Mouse (Mus musculus): ENCODE measurements at regions not wholly inside any gene's neighbourhood (a gene's known extent, or its start where the extent isn't known, plus 50 kb on each side); places are given as distances from the start of the nearest gene placed in this dataset.
A peak's percentile ranks its signal among the peaks of the same experiment; 100 is the strongest.

DNA sequence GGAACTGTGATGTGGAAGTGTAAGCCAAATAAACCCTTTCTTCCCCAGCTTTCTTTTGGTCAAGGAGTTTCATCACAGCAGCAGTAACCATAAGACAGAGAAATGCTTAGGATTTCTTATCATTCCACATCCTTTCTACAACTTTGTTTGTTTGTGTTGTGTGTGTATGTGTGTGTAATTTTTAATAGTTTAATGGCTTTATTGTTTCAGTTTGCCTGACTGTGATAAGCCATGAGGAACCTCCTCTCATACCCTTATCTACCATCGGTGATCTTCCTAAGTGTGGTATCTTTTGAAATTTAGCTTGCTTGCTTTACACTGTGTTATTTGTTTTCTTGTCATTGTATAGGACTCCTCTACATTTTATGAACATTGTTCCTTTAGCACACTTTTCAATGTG is 970.6 kb upstream of the Lrrc6 start:
- no peak for DNase-seq (ENCODE audit: low read depth, low spot score)

DNA sequence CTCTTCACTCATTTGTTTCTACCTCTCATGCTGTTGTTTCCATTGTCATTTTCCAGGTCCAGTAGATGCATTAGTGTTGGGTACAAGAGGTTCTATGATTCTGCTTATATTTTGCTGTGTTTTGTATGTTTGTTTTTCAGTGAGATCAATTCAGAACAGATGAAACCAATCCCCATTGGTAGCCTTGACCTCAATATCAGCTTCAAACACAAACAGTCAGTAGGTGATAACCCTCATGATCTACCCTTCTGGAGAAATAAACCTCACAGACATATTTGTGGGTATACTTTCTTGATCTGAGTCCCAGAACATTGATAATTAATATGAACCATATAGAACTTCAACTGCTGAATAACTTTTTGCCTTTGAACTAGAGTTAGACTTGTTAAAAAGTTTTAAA is 969.3 kb upstream of the Lrrc6 start:
- no peak for DNase-seq (ENCODE audit: low read depth, low spot score)

DNA sequence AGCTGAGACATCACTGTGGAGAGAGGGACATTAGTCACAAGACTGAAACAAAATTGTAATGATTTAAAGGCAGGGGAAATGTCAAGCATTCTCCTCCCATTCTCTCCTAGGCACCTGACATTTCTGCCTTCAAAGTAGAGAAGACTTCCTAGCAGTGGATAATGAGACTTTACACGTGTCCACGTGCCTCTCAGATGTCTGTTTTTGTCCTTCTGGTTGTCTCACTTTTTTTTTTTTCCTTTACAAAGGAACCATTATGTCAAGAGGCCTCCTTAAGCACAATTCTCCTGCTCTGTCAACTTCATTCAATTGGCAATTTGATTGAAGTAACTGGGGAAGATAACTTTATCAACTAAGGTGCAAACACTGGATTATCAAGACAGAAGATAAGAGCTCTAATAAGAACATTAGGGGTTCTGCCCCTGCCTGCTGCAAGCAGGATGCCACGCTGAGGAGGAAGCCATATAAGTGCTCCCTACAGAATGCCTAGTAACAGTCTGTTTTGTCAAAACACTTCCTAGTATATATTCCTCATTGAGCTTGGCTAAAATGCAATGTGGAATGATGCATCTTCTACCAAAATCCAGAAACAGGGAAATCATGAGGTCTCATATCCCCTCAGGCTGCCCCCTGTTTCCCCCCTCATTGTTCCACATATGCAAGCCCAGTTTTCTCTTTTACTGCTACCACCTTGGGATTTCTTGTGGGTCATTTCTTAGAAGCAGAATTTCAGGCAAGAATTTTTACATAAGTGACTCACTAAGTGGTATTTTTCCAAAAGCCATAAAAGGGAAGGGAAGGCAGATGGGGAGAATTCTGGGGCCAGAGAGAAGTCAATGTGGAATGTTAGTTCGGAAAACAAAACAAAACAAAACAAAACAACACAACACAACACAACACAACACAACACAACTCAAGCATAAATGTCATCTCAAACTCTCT is 967.0 kb upstream of the Lrrc6 start:
- no peak for DNase-seq (ENCODE audit: low read depth, low spot score)

DNA sequence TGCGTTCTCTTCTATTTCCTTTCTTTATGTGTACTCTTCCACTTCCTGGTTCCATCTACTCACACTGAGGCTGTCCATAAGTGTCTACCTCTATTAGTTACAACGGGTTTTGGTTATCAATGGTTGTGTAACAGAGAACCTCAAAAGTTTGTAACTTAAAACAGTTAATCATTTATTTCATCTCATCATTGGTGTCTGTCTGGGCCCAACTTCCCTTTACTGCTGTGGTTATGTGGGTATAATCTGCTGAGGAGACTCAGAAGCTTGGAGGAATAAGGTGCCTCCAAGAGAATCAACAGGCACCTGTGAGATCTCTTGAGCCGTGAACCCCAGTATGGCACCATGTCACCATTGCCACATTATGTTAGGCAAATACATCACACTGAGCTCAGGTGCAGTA is 962.2 kb upstream of the Lrrc6 start:
- no peak for DNase-seq (ENCODE audit: low read depth, low spot score)

DNA sequence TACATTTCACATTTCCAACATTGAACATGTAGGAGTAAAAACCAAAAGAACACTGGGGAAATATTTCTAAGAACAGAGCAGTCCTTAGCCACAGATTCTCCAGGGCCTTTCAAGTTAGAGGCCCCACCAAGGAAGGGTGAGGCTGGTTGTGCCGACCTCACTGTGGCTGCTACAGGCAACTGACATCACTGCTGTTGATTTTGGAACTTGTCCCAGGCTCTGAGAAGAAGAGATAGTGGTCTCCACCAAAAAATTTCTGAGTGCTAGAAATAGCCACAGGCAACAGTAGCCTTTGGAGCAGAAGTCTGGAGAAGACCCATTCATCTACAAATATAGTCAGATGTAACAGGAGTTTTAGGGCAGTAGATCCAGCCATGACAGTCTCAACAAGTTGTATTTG is 959.7 kb upstream of the Lrrc6 start:
- no peak for DNase-seq (ENCODE audit: low read depth, low spot score)

DNA sequence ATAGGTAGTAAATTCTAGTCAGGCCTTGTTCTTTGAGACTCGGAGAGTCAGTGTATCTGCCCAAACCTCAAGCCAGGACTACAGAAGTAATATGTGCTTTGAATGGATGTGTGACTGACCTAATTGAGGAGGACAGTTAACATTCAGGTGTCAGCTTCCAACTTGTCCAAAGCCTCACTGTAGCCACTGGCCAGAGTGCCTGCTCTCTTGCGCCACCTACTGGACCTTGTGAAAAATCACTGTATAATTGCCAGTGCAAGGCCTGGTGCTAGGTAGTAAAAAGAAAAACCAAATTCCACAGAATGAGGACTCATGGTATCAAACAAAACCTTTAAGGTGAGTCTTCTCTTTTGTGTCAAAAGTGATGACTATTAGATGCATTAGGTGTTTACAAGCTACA is 933.6 kb upstream of the Lrrc6 start:
- peak; percentile 71 for DNase-seq (ENCODE audit: low read depth, low spot score)

DNA sequence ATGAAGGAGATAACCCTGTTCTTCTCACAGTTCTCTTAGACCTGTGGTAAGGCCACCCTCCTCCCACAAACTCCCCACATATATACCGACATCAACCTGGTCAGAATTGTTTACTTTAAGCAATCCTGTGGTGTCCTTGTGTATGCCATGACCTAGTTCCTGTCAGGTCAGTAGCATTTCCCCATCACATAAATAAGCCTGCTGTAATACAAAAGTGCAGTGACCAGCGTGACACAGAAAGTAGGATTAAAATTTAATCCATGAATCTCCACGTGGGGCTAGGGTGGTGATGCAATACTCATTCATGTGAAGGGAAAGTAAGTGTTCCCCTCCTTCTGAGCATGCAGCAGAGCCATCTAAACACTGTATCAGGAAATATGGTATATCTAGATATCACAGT is 923.2 kb upstream of the Lrrc6 start:
- peak; percentile 58 for DNase-seq (ENCODE audit: low read depth, low spot score)

DNA sequence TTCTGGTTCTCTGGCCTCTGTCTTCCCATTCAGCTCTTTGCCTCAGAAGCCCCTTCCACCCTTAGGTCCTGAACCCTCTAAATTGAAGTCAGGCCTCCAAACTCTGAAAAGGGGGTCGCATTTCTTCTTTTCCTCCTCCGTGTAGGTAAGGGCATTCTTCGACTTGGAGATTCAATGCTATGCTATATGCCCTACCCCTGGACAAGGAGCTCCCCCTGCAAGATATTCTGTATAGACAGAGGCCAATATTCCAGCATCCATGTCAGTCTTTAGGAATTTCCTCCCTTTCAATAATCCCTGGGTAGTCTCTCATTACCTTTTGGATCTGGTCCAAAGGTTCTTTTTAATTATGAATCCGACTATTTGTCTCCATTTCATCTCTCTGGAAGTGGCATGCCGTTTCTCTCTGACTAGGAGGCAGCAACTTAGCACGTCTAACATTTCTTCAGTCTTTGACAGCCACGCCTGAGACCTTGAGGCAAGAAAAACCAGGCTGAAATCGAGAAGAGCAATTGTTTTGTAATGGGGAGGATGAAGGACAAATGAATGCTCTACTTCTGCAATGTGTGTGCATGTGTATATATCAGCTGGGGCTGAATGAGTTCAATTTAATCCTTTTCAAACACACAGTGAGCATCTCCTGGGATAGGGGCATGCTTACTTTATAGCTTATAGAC is 921.7 kb upstream of the Lrrc6 start:
- no peak for DNase-seq (ENCODE audit: low read depth, low spot score)

DNA sequence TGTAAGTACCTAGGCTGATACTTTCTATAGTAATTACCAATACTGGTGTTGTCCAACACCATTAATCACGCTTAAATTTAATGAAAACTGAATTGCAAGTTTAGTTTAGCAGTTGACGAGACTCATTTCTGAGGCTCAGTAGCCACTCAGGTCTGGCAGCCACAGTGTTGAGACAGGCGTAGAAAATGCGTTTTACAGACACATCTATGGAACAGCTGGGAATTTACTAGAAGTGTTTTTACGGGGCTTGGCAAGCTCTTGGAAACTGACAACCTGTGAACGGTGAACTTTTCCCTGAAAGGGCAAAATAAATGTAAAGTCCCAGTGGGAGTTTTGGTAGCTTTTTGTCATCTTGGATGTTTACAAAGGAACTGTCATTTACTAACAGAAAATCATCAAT is 920.1 kb upstream of the Lrrc6 start:
- no peak for DNase-seq (ENCODE audit: low read depth, low spot score)

DNA sequence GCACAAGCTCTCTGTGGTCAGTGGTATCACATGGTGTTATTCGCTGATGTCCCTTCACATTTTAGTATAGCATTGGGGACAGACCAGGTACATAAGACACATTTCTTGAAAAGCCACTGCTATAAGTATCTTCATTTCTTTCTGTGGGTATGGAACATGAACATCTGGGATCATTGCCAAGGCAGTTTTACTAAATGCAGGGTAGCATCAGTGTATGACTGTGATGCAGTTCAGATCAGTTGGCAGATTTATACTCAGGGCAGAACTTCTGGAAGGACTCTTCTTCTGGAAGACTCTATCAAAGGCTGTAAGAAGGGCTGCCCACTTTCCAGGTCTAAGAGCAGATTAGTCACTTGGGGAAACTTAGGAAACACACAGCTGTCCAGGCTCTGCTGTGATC is 919.0 kb upstream of the Lrrc6 start:
- DNase-seq (ENCODE audit: low read depth, low spot score) = no peak

DNA sequence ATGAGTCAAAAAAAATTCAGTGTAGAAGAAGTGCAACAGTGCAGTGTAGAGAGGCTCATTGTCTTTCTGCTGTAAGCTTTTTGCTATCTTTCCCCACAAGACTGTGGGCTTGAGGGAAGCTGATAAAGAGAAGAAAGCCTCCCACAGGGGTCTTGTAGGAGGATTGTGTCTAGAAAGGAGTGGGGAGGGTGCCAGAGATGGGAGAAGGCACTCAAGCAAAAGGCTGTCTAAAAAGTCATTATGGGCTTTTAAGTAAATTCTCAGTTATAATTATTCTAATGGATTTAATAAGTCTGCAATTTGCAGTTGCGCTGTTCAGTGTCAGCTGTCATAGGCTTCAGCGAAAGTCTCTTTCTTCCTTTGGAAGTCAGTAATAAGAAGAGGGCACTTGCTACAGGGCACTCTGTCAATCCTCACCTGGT is 917.0 kb upstream of the Lrrc6 start:
- DNase-seq (ENCODE audit: low read depth, low spot score) = no peak

DNA sequence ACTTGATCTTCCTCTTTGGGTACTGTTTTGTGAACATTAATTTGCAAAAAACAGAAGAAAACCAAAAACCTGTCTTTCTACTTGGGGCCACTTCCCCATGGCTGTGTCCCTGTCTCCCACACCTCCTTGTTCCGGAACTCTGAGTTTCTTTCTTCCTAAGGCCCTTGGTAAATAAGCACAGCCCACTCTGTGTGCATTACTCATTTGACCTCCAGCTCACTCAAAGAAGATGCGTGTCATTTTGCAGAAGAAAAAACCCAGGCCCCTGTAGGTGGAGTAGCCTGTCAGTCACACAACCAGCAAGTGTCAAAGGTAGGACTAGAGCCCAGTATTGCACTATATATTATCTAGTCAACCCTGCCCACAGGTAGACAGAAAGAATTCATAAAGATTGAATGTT is 915.1 kb upstream of the Lrrc6 start:
- no peak for DNase-seq (ENCODE audit: low read depth, low spot score)

DNA sequence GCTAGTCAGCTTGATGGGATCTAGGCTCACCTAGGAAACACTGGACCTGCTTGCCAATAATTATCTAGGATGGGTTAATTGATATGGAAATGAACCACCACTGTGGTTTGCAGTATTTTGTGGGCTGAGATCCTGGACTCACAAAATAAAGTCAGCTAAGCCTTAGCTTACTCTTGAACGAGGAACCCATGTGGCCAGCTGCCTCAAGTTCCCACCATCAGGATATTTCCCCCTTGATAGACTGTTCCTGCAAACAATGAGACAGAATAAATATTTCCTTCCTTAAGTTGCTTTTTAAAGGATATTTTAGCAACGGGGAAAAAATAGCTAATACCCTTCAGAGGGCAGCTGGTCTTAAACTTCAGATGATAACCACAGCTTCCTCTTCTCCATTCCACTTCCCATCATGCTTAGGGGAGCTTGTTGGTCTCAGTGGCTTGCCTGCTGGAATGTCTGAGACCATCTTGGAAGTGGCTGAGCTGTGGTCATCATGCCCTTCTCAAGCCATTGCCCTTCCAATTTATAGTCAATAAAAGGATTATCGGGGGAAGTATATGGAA is 913.7 kb upstream of the Lrrc6 start:
- no peak for DNase-seq (ENCODE audit: low read depth, low spot score)

DNA sequence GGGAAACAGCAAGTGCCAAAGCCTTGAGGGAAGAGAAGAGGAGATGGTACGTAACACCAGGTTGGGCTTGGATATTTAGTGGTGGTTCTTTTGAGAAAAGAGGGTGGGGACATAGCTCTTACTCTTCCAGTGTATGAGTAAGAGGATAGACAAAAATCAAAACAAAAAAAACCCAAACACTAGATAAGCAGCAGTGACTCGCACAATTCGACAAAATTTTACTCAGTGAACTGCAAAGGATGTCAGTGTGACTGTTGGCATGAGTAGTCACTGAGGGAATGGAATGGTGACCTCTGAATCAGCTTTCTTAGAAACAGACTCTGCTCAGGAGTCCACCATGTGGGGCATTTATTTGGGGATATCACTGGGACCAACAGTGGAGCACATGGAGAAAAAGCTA is 912.9 kb upstream of the Lrrc6 start:
- DNase-seq (ENCODE audit: low read depth, low spot score) = no peak

DNA sequence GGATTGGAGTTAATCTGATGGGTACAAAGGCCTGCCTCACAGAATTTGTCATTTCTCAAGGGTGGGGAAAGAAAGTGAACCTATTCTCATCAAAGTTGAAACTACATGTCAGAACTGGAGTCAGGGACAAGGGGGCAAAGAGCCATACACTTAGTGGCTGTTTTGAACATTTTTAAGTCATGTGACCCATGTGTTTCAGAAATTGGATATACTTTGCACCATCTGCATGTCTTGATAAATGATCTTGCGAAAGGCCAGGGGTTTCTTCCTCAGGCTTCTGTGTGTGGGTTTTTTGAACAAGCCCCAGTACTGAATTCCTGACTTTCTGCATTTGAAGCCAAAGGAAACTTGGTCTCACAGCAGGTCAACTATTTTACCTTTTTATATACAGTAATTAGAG is 911.7 kb upstream of the Lrrc6 start:
- no peak for DNase-seq (ENCODE audit: low read depth, low spot score)

DNA sequence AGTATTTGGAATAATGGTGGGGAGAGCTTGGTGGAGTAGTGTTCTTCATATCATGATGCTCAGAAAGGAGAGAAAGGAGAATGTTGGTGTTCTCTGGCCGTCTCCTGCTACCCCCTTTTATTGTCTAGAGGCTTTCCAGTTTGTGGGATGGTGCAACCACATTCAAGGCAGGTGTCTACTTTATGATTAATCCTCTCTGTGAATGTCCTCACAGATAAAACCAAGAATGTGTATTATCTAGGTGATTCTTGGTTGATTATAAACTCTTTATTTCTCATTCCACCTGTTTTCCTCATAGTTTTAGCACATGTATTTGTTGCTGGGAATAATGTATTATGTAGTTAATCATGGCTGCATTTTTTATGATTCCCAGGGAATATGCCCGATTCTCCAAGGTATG is 910.9 kb upstream of the Lrrc6 start:
- no peak for DNase-seq (ENCODE audit: low read depth, low spot score)

DNA sequence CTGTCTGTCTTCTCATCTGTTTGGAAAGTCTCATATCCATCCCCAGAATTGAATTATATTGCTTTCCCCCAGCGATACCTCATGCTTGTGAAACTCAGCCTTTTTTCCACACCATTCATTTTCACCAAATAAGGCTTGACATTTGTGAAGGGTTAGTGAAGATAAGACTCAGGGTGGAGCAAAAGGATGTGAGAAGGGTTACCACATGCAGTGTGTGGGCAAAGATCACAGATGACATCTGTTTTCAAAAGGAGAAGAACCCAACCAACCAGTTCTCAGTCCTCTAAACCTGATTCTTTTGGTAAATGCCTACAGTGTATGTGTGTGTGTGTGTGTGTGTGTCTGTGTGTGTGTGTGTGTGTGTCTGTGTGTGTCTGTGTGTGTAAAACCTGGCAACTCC is 909.3 kb upstream of the Lrrc6 start:
- no peak for DNase-seq (ENCODE audit: low read depth, low spot score)

DNA sequence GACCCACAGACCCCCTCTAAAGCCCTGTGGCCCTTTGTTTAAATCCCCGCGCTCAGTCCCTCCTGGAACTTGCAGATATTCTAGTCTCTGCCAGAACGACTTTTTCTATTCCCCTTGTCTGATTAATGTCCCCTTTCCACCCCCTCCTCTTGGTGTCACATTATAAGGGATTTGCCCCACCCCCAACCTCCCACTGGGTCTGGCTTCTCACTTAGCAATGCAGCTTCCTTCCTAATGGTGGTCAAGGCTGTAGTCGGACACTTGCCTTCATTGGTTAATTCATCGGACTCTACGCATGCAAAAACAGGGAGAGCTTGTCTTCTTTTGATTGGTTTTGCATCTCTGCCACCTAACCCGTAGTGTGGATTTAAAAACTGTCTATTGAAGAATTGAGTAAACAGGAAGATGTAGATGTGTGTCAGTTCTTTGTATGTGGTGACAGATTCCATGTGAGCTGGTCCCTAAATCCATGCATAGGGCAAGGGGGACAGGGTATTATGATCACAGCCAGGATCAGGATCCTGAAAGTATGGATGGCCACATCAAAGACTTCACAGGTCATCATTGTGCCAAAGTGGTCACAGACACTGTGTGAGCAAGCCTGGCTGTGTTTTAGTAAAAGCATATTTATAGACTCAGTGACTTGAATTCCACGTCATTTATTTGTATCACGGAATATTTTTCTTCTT is 908.3 kb upstream of the Lrrc6 start:
- no peak for DNase-seq (ENCODE audit: low read depth, low spot score)

DNA sequence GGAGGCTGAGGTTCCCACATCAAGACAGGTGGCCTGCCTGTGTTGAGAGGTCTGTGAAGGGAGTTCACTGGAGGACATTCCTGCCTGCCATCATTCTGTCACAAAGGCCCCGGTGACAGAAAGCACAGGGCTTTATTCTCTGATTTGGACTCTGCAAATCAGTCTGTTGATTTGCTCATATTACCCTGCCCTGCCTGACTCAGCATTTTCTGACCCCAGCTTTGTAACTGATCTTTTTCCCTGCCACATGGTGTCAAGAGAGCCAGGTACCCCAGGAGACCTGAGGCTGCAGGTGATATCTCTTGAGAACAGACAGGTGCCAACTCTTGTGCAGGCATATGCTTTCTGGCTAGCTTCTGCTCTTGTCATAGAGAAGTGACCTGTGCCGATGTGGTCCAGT is 906.5 kb upstream of the Lrrc6 start:
- DNase-seq (ENCODE audit: low read depth, low spot score) = no peak

DNA sequence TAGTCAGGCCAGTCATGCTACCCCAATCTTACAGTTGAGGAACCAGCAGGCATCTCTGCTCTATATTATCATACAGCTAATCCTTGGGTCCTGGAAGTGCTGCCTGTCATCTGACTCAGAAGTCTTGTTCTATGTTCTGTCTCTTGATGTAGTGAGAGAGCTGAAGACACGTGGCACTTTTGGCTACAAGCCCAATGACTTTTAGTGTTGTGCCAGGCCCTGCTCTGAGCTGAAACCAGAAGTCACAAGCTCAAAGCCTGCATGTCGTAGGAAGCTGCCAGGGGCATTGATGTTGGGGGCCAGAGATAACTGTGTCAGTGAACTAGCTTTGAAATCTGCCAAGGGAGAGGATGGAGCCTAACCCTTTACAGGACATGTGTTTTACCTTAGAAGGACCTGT is 904.8 kb upstream of the Lrrc6 start:
- no peak for DNase-seq (ENCODE audit: low read depth, low spot score)

DNA sequence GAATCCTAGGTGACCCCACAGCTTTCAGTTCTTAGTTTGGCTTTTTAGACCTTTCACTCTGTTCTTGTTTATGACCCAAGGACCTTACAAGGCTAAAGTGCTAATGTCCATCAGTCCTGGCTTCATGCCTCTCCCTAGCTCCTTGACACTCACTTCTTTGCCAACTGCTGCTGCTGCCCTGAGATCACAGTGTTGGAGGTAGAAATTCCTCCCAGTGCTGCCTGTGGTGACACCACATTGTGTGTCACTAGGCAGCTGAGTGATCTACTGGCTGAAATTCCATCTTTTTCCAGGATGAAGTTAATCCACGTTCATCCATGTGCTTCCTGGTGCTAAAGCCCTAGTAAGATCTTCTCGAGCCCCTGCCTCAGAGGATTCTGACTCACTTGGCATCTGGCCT is 904.3 kb upstream of the Lrrc6 start:
- no peak for DNase-seq (ENCODE audit: low read depth, low spot score)

DNA sequence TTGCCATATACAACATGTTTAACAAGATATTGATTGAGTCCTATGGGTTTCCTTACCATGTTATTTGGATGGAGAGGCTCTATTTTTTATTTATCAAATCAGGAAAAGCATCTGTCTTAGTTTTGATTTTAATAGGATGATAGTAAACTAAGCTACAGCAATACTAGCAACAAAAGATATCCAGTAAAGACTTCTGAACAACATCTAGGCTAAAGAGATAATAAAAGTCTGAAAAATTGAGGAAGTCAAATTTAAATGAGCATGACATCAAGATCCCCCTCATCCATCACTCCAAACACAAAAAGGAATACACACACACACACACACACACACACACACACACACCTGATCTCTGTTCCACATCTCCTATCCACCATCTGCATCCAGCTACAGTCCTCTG is 901.6 kb upstream of the Lrrc6 start:
- DNase-seq (ENCODE audit: low read depth, low spot score) = no peak
